Mouse (Mus musculus): ENCODE results near the gene Zfp329. TPM values are rescaled to one million over a fixed set of nuclear protein-coding genes. Genes with fewer than 3 reads are reported as not detected.

Gene Zfp329
- polyA plus RNA-seq, 1 experiment from 2014 or later = 42.6 TPM

Other genes with a start within 250 kb of the Zfp329 start
- 0.01 TPM in 1 of 2 replicates, not detected in the other for gene Vmn2r53, start 210.1 kb downstream of the Zfp329 start, polyA plus RNA-seq (2014; fragmentation: Nextera tagmentation; extraction: Ambion mirVana)
- not detected in 2 replicates for gene Vmn2r54, start 178.5 kb downstream of the Zfp329 start, polyA plus RNA-seq (2014; fragmentation: Nextera tagmentation; extraction: Ambion mirVana)
- not detected in 2 replicates for gene Vmn2r55, start 133.9 kb downstream of the Zfp329 start, polyA plus RNA-seq (2014; fragmentation: Nextera tagmentation; extraction: Ambion mirVana)
- 0.08 TPM in 1 of 2 replicates, not detected in the other for gene Vmn2r56, start 83.9 kb downstream of the Zfp329 start, polyA plus RNA-seq (2014; fragmentation: Nextera tagmentation; extraction: Ambion mirVana)
- gene Zscan18, start 15.2 kb downstream of the Zfp329 start, polyA plus RNA-seq (2014; fragmentation: Nextera tagmentation; extraction: Ambion mirVana) = 28.5 and 30.3 TPM in 2 replicates
- gene Zfp110, start 15.9 kb upstream of the Zfp329 start, polyA plus RNA-seq (2014; fragmentation: Nextera tagmentation; extraction: Ambion mirVana) = 24.1 and 27.7 TPM in 2 replicates
- 7.4 and 7.9 TPM in 2 replicates for gene Zfp128, start 62.3 kb upstream of the Zfp329 start, polyA plus RNA-seq (2014; fragmentation: Nextera tagmentation; extraction: Ambion mirVana)
- 13.2 and 13.6 TPM in 2 replicates for gene Zscan22, start 79.0 kb upstream of the Zfp329 start, polyA plus RNA-seq (2014; fragmentation: Nextera tagmentation; extraction: Ambion mirVana)
- gene Rps5, start 103.4 kb upstream of the Zfp329 start, polyA plus RNA-seq (2014; fragmentation: Nextera tagmentation; extraction: Ambion mirVana) = 687 and 695 TPM in 2 replicates
- 0.68 and 1.3 TPM in 2 replicates for gene Rnf225, start 108.6 kb upstream of the Zfp329 start, polyA plus RNA-seq (2014; fragmentation: Nextera tagmentation; extraction: Ambion mirVana)
- 10.6 and 12.7 TPM in 2 replicates for gene Zfp324, start 147.0 kb upstream of the Zfp329 start, polyA plus RNA-seq (2014; fragmentation: Nextera tagmentation; extraction: Ambion mirVana)
- 9.8 and 10.3 TPM in 2 replicates for gene Zfp446, start 159.0 kb upstream of the Zfp329 start, polyA plus RNA-seq (2014; fragmentation: Nextera tagmentation; extraction: Ambion mirVana)
- gene Slc27a5, start 179.3 kb upstream of the Zfp329 start, polyA plus RNA-seq (2014; fragmentation: Nextera tagmentation; extraction: Ambion mirVana) = 0.17 and 0.37 TPM in 2 replicates
- gene Trim28, start 180.3 kb upstream of the Zfp329 start, polyA plus RNA-seq (2014; fragmentation: Nextera tagmentation; extraction: Ambion mirVana) = 251 and 280 TPM in 2 replicates
- 36.0 and 40.5 TPM in 2 replicates for gene Zbtb45, start 191.2 kb upstream of the Zfp329 start, polyA plus RNA-seq (2014; fragmentation: Nextera tagmentation; extraction: Ambion mirVana)
- 196 and 199 TPM in 2 replicates for gene Chmp2a, start 215.9 kb upstream of the Zfp329 start, polyA plus RNA-seq (2014; fragmentation: Nextera tagmentation; extraction: Ambion mirVana)
- 142 and 146 TPM in 2 replicates for gene Ube2m, start 219.4 kb upstream of the Zfp329 start, polyA plus RNA-seq (2014; fragmentation: Nextera tagmentation; extraction: Ambion mirVana)
- 8.4 and 9.0 TPM in 2 replicates for gene Mzf1, start 235.9 kb upstream of the Zfp329 start, polyA plus RNA-seq (2014; fragmentation: Nextera tagmentation; extraction: Ambion mirVana)